Mouse (Mus musculus) small intestine, adult 2 months (tissue): ENCODE measurements around the gene Nup54.

Experiments used
- CTCF ChIP-seq: fragments of 200-500 bp; IDR thresholded peaks from 2 replicates; pipeline ENCODE4 v1.5.1; 2012; ENCODE audit warnings: low read depth, mild to moderate bottlenecking, control low read depth, inconsistent platforms, low read length, moderate library complexity, mixed read lengths; ENCODE audit not compliant: insufficient replicate concordance, insufficient read length; ENCODE audit errors: extremely low read depth
- POLR2A ChIP-seq: fragments of 200-500 bp; IDR thresholded peaks from 2 replicates; pipeline ENCODE4 v1.6.1; 2012; ENCODE audit warnings: low read depth, mild to moderate bottlenecking, control low read depth, inconsistent platforms, low read length, moderate library complexity

- TF ChIP-seq CTCF: no peak
- no peak for TF ChIP-seq POLR2A
Measured at GRCm38 (mm10) chr5:92366565-92366964, 68.5 kb downstream of the Nup54 start.
